Mouse (Mus musculus) cerebellum, adult (tissue): ENCODE measurements at regions not wholly inside any gene's neighbourhood (a gene's known extent, or its start where the extent isn't known, plus 50 kb on each side); places are given as distances from the start of the nearest gene placed in this dataset.

Source experiments
- ATAC-seq: cut with Nextera tagmentation; 2 replicates; pipeline ENCODE4 v1.9.2; 2017; ENCODE audit warnings: mild to moderate bottlenecking, moderate library complexity, mixed read lengths; ENCODE audit not compliant: insufficient number of reproducible peaks, low FRiP score, low TSS enrichment

DNA sequence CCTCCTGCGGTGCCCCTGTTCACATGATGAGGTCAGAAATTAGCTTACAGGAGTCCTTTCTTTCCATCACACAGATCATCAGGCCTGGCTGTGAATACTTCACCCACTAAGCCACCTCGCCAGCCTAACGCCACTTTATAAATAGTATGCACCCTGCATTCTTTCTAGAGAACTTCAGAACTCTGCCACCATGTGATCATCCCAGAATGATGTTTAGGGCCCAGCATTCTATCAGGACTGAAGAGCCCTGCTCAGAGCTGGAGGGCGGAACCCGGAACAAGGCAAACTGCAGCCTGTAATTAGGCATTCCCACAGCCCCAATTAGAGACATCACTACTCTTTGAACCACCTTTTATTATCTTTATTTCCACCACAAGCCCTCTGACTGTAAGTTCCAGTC, 120.2 kb upstream of the Ptch1 start:
- ATAC-seq = no peak

DNA sequence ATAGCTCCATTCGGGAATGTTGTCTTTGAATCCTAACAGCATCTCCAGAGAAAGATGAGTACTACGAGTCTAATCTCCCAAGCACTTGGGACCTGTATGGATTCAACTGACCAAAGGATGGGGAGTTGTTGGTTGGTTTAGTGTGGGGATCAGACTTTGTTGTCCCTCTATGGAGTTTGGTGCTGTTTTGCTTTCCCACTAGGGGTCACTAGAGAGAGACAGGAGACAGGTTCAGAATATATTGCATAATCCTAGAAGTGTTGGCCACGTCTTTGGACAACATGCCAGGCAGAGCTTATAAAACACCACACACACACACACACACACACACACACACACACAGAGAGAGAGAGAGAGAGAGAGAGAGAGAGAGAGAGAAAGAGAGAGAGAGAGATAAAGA, 118.6 kb upstream of the Ercc6l2 start:
- ATAC-seq = no peak

DNA sequence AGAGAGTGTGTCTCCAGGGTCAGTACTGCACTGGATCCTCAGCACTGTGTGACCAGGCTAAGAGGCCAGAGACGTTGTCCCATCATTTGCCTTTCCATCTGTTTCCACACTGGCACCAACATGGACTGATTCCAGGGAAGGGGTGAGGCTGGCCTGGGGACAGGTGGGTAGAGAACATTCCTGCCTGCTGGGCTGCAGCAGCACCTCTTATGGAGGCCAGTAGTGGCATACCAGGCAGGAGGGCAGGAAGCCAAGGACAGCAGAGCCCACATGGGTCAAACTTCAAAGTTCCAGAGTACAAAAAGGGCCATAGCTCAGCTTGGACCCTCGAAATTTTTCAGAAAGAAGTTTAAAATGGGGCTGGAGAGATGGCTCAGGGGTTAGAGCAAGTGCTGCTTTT, 115.4 kb upstream of the Ercc6l2 start:
- no peak for ATAC-seq

DNA sequence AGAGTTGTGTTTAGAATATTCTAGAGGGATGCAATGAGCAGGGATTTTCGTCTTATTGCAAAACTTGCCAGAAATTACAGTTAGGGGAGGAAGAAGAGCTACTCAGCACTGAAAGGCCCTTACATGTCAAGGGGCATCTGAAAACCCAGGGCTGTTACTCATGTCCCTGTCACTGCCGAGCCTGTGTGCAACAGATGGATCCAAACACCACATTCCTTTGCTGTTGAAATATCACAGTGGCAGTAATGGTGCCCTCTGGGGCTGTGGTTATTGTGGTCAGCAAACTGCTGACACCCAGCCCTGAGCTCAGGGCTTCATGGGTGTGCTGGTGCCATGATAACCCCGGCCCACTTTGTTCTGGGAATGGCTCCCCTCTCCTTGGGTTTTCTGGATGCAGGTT, 114.3 kb upstream of the Ercc6l2 start:
- no peak for ATAC-seq

DNA sequence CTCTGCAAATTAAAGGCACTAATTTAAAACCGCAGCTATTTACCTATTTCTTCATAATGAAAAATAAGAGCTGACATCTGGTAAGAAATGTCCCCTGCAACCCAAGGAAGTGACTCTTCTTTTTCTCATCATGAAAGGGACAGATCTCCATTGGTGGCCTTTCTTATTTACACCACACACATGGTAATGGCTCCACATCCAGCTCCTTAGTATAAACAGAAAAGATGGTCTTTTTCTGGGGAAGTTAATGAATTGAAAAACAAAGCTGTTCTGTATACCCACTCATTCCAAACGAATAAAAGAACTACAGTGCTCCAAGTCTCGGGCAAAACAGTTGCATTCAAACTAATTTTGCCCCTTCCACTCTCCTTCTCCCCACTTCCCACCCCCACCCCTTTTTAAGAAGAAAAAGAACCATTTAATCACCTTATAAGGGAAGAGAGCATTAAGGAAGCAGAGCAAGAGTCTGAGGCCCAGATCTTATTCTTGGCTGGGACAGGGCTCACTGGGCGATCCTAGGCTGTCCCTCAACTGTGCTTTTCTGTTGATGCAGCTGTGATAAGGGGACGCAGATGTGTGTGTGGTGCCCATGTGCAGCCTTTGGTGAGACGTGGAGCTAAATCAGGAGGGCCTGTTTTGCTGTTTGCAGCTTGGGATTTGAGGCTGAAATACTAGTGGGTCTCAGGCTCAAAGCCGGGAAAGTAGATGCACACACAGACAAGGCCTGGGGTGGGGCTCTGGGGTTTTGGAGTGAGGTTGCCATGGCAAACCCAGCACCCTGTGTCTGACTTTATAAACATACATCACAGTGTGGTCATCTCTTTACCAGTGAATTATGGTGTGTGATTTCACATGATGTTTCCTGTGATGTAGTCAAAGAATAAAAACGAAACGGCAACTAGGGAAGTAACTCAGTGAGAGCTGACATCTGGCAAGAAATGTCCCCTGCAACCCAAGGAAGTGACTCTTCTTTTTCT, 113.6 kb upstream of the Ercc6l2 start:
- ATAC-seq = no peak

DNA sequence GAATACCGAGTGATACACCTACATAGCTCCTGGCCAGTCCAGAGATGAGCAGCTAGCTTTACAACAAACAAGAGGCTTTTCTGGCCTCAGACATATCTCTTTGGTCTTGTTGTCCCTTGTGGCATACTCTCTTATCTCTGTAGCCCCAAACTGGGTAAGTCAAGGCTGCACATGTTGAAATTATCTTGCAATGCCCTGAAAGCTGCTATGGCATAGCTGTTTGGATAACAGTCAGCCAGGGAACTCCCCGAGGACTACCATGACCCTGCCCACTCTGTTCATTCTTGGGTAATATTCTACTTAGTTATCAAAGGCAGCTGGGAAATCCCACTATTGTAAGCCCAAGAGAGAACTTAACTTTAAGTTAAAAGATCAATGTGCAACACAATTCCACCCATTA, 106.5 kb upstream of the Ercc6l2 start:
- ATAC-seq = no peak

DNA sequence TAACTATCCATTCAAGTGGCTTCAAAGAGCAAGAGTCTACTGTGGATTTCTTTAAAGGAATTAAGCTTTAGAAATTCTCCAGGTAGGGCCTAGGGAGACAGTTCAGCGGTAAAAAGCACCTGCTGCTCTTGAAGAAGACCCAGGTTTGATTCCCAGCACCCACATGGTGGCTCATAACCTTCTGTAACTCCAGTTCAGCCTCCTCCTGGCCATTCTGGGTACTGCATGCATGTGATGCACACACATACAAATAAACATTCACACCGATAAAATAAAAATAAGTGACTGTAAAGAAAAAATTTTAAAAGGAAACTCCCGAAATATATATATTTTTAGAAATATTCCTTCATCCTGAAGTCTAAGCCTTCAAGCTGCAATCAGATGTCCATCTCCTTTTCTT, 101.9 kb upstream of the Ercc6l2 start:
- no peak for ATAC-seq

DNA sequence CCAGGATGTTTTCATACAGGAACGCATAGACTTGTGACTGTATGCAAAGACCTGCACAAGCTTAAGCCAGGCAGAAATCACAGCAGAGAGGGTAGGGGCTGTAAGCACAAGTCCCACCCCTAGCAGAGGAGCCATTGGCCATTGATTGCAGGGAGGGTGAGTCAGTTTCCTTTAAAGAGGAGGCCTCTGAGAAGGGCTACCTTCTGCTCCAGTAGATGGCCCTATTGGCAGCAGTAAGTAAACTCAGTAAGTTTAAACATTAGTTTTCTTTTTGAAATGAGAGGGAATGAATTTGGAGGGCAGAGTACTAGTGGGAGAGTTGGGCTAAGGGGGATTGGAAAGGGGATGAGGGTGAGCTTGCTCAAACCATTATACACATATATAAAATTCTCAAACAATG, 98.5 kb upstream of the Ercc6l2 start:
- no peak for ATAC-seq

DNA sequence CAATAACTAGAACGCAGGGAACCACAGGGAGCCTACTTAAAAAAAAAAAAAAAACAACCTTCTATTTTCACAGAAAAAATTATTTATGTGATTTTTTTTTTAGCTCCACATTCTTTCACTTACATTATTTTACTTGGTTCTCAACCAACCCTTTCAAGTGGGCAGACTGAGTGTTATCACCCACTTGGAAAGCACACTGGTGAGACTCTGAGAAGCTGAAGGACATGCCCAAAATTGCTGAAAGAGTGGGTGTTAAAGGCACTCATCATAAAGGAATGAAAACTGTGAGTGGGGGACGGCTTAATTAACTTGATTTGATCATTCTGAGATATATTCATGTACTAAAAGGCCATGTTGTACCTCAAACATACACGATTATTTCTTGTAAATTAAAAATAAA, 97.8 kb upstream of the Ercc6l2 start:
- no peak for ATAC-seq

DNA sequence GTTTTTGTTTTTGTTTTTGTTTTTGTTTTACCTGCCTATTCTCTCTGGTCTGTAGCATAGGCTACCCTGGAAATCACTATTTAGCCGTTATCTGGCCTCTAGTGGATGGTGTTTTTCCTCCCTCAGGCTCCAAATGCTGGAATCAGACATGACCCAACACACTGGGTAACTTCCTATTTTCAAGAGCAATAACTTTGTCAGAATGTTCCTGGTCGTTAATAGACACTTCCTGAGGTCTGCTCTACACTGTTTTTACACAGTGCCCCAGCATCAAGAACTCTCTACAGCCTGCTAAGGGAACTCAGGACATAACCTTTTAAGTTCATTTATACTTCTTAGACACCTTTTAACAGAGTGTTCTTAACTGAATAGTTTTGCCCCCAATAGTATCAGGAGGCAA, 96.3 kb upstream of the Ercc6l2 start:
- no peak for ATAC-seq

DNA sequence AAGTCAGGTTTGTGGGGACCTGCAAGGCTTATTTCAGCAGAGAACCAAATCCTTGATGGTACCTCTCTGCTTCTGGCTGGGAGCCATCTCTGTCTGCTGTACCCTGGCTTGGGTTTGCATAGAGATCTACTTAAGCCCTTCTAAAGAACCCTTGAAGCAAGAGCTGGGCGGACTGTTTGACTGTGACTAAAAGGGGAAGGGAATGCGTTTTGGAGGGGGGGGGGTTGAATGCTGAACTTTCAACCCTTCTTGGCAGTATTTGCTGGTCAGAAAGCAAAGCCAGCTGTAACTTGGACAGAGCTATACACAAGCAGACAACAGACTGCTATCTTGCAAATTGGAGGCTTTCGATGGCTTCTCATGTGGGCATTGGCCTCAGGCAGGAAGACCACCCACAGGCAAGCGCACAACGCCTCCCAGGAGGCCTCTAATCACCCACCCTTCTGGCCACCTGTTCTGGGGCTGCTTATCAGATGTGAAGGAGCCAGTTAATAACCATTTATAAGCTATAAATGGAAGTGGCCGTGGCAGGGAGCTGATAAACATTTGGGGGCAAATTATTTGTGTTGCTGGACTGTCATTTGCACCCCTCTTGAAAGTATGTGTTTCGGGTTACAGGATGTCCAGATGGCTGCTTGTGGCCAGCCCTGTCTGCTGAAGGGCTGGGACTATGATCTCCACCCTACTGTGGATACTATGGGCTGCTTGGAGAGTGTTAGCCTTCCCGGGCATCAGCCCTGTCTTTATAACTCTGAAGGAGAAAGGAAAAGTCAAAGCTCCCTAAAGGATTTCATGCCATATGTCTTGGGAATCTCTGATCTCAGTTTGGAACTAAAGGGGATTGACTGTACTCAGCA, 95.5 kb upstream of the Ercc6l2 start:
- no peak for ATAC-seq

DNA sequence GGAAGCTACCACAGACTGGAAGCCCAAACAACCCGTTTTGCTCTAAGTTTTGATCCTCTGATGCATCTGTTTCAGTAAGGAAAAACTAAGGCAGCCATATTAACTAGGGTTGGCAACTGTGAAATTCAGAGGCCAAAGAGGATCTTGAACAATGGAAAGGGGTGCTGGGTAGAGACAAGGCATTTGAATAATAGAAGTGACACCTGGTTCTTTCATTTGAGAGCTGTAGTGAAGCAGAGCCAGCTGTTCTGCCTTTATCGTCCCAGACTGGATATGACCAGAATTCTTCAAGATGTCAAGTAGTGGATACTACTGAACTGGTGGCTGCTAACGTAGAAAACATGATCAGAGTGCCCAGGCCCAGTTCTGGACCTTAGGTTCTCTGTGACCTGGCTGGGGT, 94.4 kb upstream of the Ercc6l2 start:
- no peak for ATAC-seq

DNA sequence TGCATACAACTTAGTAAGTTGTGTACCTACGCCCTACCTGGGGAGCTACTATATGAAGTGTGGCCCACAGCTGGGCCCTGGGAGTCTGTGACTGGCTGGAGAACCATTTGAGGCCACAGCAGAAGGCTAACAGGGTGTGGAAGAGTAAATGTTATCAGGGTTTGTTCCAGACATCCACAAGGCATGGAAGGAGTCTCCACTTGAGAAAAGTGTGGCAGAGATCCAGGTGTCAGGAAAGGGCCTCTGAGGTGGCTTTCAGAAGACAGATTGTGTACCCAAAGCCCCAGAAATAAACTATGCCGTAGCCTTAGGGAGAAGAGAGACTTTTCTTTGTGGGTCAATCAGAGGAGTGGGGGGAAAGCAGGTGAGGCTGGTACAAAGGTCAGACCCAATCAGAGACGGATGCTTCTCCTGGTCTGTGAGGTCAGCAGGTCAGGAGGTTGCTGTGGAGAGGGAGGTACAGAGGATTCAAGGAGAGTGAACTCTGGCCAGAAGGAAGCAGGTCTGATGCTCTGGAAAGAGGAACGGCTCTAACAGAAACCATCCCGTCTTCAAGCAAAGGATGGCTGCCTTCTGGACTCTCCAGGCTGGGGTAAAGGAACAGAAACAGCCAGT, 93.9 kb upstream of the Ercc6l2 start:
- no peak for ATAC-seq

DNA sequence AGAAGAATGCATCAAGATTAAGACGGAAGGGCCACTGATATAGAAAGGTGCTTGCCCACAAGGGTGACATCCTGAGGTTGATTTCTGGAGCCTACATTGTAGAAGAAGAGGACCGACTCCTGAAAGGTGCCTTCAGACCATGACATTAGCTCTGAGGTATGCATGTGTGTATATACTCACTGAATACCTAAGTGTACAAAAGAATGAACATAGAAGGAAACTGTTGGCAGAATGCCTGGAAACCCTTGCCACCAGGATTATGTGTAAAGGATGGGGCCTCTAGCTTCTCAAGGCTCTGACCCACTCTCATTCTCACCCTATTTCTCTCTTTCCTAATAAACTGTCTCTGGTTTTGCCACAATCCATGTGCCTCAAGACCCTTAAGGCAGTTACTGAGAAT, 90.7 kb upstream of the Ercc6l2 start:
- no peak for ATAC-seq

DNA sequence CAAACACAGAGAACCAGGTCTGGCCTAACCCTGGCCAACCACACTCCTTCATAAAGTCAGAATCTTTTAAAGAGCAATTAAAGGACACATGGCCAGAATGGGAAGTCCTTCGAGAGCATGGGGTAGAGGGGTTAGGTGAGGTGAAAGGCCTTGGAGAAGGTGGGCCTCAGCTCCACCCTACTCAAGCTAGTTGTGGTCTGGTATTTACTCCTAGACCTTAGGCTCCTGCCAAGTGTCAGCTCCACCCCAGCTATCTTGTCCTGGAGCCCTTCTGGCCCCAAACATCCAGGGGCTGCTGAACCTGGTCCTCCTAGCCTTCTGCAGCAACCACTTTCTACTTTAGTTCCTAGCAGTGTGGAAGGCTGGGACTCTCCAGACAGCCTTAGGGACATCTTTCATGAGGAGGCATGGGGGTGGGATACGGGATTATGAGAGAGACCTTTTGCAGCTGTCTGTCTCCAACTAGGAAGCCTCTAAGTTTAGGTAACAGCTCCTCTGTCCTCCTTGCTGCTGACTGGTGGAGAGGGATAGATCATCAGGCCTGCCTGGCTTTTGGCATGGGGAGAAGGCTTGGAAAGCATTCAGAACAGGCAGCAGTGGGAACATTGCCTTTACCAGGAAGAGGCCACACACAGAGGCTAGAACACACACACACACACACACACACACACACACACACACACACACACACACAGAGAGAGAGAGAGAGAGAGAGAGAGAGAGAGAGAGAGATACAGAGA, 90.0 kb upstream of the Ercc6l2 start:
- no peak for ATAC-seq

DNA sequence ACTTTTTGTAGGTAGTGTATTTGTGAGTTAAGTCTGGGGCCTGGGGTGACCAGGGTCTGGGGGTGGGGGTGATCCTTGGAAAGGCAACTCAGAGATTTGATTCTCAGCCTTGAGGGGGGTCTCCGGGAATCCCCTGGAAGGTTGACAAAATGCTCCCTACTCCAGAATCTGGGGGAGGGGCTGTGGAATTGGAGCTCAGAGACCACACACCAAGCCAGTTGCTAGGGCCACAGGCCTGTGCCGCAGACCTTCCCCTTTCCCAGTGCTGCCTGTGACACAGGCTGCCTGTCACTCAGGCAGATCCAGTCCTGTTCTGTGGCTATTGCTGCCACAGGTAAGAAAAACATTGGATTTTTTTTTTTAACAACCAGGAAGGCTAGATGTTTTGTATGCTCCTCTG, 89.0 kb upstream of the Ercc6l2 start:
- no peak for ATAC-seq

DNA sequence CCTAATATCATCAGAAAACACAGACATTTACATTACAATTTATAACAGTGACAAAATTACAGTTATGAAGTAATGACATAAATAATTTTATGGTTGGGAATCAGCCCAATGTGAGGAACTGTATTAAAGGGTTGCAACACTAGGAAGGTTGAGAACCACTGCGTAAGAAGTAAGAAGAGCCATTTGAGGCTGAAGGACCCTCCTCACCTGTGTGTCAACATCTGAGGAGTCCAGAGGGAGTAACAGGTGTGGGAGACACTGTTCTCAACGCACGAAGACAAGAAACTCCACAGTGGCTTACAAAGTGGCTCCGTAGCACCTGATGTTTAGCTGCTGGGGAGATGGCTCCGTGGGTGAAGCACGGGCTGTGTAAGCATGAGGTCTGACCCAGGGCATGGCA, 88.5 kb upstream of the Ercc6l2 start:
- ATAC-seq = no peak

DNA sequence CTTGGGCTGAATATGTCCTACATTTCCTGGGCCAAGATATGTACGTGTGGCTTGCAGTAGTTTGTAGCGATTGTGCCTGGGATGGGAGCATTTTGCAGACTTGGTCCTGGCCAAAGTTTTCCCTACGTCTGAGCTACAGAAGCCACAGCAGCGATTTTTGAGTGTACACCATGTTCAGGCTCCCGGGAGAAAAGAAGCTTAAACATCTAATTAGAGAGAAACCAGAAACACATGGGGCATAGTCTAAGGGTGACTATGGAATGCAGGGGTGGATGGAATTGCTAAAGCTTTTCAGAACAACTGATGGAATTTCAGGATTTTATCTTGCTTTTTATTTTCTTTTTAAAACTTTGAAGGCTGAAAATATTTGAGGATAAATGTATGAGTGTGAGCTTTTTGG, 79.3 kb upstream of the Ercc6l2 start:
- ATAC-seq = no peak

DNA sequence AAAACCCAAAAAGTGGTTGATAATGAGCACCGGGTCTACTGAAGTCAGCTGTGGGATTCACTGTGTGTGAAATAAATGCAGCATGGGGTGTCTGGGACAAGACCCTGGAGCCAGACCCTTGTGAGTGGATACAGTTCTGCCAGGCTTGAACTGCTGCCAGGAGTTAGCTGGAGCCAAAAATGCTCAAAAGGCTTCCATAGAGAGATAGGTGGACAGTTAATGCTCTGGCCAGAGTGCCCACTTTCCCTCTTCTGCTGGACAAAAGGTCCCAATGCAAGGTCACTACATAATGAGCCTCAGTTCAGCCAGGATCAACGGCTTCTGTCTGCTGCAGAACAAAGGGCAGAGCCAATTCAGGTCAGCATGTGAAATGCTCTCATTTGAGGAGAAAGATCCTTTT, 73.2 kb upstream of the Ercc6l2 start:
- ATAC-seq = no peak

DNA sequence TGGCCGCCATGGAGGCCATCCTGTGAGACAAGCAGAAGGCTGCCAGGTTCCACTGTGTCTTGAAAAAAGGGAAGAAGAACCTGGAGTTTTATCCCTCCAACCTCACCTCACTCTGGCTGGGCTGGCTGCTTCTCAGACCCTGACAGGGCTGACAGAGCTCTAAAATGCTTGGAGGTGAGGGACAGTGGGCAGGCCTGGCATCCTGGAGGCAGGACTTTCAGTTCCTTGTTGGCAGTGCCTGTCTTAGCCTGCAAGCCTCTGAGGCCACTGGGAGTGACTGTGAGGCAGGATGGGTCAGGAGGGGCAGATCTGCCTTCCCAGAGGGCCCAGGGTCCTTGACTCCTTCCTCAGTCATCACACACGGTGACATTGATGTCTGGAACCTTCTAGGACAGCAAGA, 66.3 kb upstream of the Ercc6l2 start:
- no peak for ATAC-seq
